Mouse (Mus musculus) Patski (cell line): Measurements from ENCODE around the gene Tspan18. TPM values are rescaled to one million over a fixed set of nuclear protein-coding genes. Genes with fewer than 3 reads are reported as not detected.

ENCODE experiments used
- ATAC-seq: fragments of 100-300 bp; one replicate; pipeline ENCODE4 v1.8.0; 2021
- CTCF ChIA-PET: fragments of 350-600 bp; sonication (Branson Sonifier 250); formaldehyde crosslinking; loops from one replicate; lab custom pipeline; 2022; ENCODE audit warnings: inconsistent platforms; lab: Charles Lee
- POLR2A ChIA-PET: fragments of 350-600 bp; sonication (Branson Sonifier 250); formaldehyde crosslinking; loops from one replicate; lab custom pipeline; 2022; ENCODE audit warnings: antibody characterized with exemption, inconsistent platforms; lab: Charles Lee
- DNase-seq: peaks from one replicate; pipeline ENCODE4 v3.0.0-alpha.2; 2011; ENCODE audit warnings: low read depth, low spot score
- H3K27me3 ChIP-seq: fragments of 371-371 bp; one replicate; pipeline ENCODE4 v1.5.1; 2021
- CTCF ChIP-seq: fragments of 100-300 bp; IDR thresholded peaks from one replicate; pipeline ENCODE4 v1.5.1; 2021
- in situ Hi-C: fragments of 300-500 bp; cut with MboI; formaldehyde crosslinking; loops from 3 replicates; pipeline ENCODE4 v1.11.1; 2018; ENCODE audit warnings: low pct_unique_long_range_greater_than_20kb, mixed read lengths
- polyA plus RNA-seq: library from polyadenylated mRNA; unstranded; gene quantifications from one replicate; pipeline ENCODE4 v1.2.3, GENCODE M21; 2021

Tspan18 gene
- polyA plus RNA-seq, 1 experiment from 2014 or later = 16.6 TPM

GRCm38 (mm10) chr2:93303585-93304272 is 30.6 kb downstream of the Tspan18 start:
- no peaks in the 10 kb centered on the region for H3K27me3 ChIP-seq
- CTCF ChIA-PET = interaction anchor here (1.9 to 2.0 kb wide), 2 partner anchors 18 to 30 kb away, joined by 5 to 6 read pairs; no protein-coding TSS in a partner anchor
- ATAC-seq (no peak), DNase-seq (no peak)
- no peak for TF ChIP-seq CTCF
- POLR2A ChIA-PET = no interaction called here
- in situ Hi-C loops = no loop called here

- TF ChIP-seq CTCF = no peak
- ATAC-seq (no peak), DNase-seq (no peak)
- H3K27me3 ChIP-seq = no peaks in the 10 kb centered on the region
- in situ Hi-C loops = no loop called here
- POLR2A ChIA-PET = no interaction called here
- CTCF ChIA-PET = interaction anchor here (1.9 kb wide), 1 partner anchor 30 kb away, joined by 6 read pairs; no protein-coding TSS in a partner anchor
Measured at GRCm38 (mm10) chr2:93303260-93303584, 31.1 kb downstream of the Tspan18 start.

- in situ Hi-C loops = no loop called here
- no peaks in the 10 kb centered on the region for H3K27me3 ChIP-seq
- no peak for TF ChIP-seq CTCF
- DNase-seq = no peak
- ChIA-PET POLR2A (no interaction called here), CTCF (no interaction called here)
- no peak for ATAC-seq
Measured at GRCm38 (mm10) chr2:93297656-93298055, 36.6 kb downstream of the Tspan18 start.

GRCm38 (mm10) chr2:93291186-93291926 is 42.9 kb downstream of the Tspan18 start:
- in situ Hi-C loops = no loop called here
- no peaks in the 10 kb centered on the region for H3K27me3 ChIP-seq
- ATAC-seq (no peak), DNase-seq (no peak)
- POLR2A ChIA-PET = no interaction called here
- no peak for TF ChIP-seq CTCF
- CTCF ChIA-PET = no interaction called here

- no peaks in the 10 kb centered on the region for H3K27me3 ChIP-seq
- DNase-seq (no peak), ATAC-seq (no peak)
- ChIA-PET CTCF (no interaction called here), POLR2A (no interaction called here)
- in situ Hi-C loops = no loop called here
- no peak for TF ChIP-seq CTCF
Measured at GRCm38 (mm10) chr2:93290345-93291118, 43.8 kb downstream of the Tspan18 start.

GRCm38 (mm10) chr2:93289161-93289560 is 45.1 kb downstream of the Tspan18 start:
- ChIA-PET POLR2A (interaction anchor here (0.7 kb wide), 1 partner anchor 83 kb away, joined by 3 read pairs; no protein-coding TSS in a partner anchor), CTCF (no interaction called here)
- no peaks in the 10 kb centered on the region for H3K27me3 ChIP-seq
- TF ChIP-seq CTCF = no peak
- in situ Hi-C loops = no loop called here
- no peak for DNase-seq
- no peak for ATAC-seq

- POLR2A ChIA-PET = interaction anchor here (0.6 kb wide), 1 partner anchor 38 kb away, joined by 3 read pairs; no protein-coding TSS in a partner anchor
- CTCF ChIA-PET = interaction anchor here (0.9 to 1.2 kb wide), 3 partner anchors 12 to 46 kb away, joined by 3 to 6 read pairs (median 5); no protein-coding TSS in a partner anchor
- TF ChIP-seq CTCF = no peak
- H3K27me3 ChIP-seq = no peaks in the 10 kb centered on the region
- in situ Hi-C loops = no loop called here
- DNase-seq (no peak), ATAC-seq (no peak)
Measured at GRCm38 (mm10) chr2:93287348-93287747, 47.0 kb downstream of the Tspan18 start.

- in situ Hi-C loops = no loop called here
- TF ChIP-seq CTCF = no peak
- ATAC-seq (no peak), DNase-seq (no peak)
- ChIA-PET POLR2A (interaction anchor here (0.5 to 1.1 kb wide), 3 partner anchors 37 to 500 kb away, joined by 3 to 4 read pairs (median 4); no protein-coding TSS in a partner anchor), CTCF (interaction anchor here (1.2 kb wide), 1 partner anchor 11 kb away, joined by 3 read pairs; no protein-coding TSS in a partner anchor)
- H3K27me3 ChIP-seq = no peaks in the 10 kb centered on the region
Measured at GRCm38 (mm10) chr2:93286742-93287141, 47.6 kb downstream of the Tspan18 start.

- TF ChIP-seq CTCF = no peak
- POLR2A ChIA-PET = interaction anchor here (0.5 to 1.1 kb wide), 4 partner anchors 9 to 609 kb away, joined by 3 to 4 read pairs (median 4); no protein-coding TSS in a partner anchor
Measured at GRCm38 (mm10) chr2:93286321-93286720, 48.0 kb downstream of the Tspan18 start.

GRCm38 (mm10) chr2:93285842-93286241 is 48.5 kb downstream of the Tspan18 start:
- CTCF ChIA-PET = no interaction called here
- in situ Hi-C loops = no loop called here

More at GRCm38 (mm10) chr2:93286321-93286720, 48.0 kb downstream of the Tspan18 start:
- CTCF ChIA-PET = no interaction called here
- DNase-seq (no peak), ATAC-seq (no peak)
- in situ Hi-C loops = no loop called here
- no peaks in the 10 kb centered on the region for H3K27me3 ChIP-seq

More at GRCm38 (mm10) chr2:93285842-93286241, 48.5 kb downstream of the Tspan18 start:
- DNase-seq = no peak
- no peaks in the 10 kb centered on the region for H3K27me3 ChIP-seq
- ATAC-seq = no peak
- TF ChIP-seq CTCF = no peak
- POLR2A ChIA-PET = interaction anchor here (0.6 to 1.2 kb wide), 4 partner anchors 9 to 610 kb away, joined by 3 to 4 read pairs (median 4); no protein-coding TSS in a partner anchor
